7 mouse cellular contexts compared by ENCODE assay signal in genomic region chr7:110614133-110615063, GRCm38 (mm10). TPM values are rescaled to one million over a fixed set of nuclear protein-coding genes. Genes with fewer than 3 reads are reported as not detected.
A peak's percentile ranks its signal among the peaks of the same experiment; 100 is the strongest.
DNase-seq lines count a peak whose midpoint lies in the region; ATAC-seq and TF ChIP-seq lines count a peak whose summit lies in the region.

Gene Sbf2, minus strand, starts transcription at chr7:110614922.

- peak within 1 kb of the TSS; percentile 98 for H3K27ac ChIP-seq in embryonic facial prominence, embryonic 10.5 days (replicated peaks)
- H3K27ac ChIP-seq in kidney, adult 2 months (ENCODE audit: insufficient read depth, low read depth, low read length): peak within 1 kb of the TSS; percentile 95
- H3K27ac ChIP-seq in limb, embryonic 13.5 days: peak within 1 kb of the TSS; percentile 97
- H3K27ac ChIP-seq in midbrain, embryonic 16.5 days (ENCODE audit: low read length): peak within 1 kb of the TSS; percentile 98

- whole genome bisulfite sequencing in embryonic facial prominence, embryonic 10.5 days: under 1% methylated on average over 127 of the region's 127 CpGs
- WGBS in kidney, adult 2 months: 1% methylated on average over 127 of the region's 127 CpGs
- under 1% methylated on average over 115 of the region's 127 CpGs for WGBS in limb, embryonic 13.5 days
- WGBS in midbrain, embryonic 16.5 days: under 1% methylated on average over 92 of the region's 127 CpGs

- peaks cover 19% of the 10 kb centered on the region for H3K27me3 ChIP-seq in embryonic facial prominence, embryonic 10.5 days (replicated peaks; ENCODE audit: low read depth, poor library complexity, severe bottlenecking)
- no peaks in the 10 kb centered on the region for H3K27me3 ChIP-seq in kidney, adult 2 months (replicated peaks; ENCODE audit: control insufficient read depth, insufficient read depth, low read length)
- no peaks in the 10 kb centered on the region for H3K27me3 ChIP-seq in limb, embryonic 13.5 days
- peaks cover 3% of the 10 kb centered on the region for H3K27me3 ChIP-seq in midbrain, embryonic 16.5 days (ENCODE audit: control insufficient read depth, insufficient read depth, low read depth, low read length)
- H3K27me3 ChIP-seq in splenic B cell, adult 2 months (ENCODE audit: control insufficient read depth, insufficient read depth, low read length, poor library complexity, severe bottlenecking): peaks cover 1% of the 10 kb centered on the region

- H3K9me3 ChIP-seq in embryonic facial prominence, embryonic 10.5 days: no peaks in the 10 kb centered on the region
- H3K9me3 ChIP-seq in limb, embryonic 13.5 days: no peaks in the 10 kb centered on the region
- H3K9me3 ChIP-seq in midbrain, embryonic 16.5 days (replicated peaks; ENCODE audit: control insufficient read depth, low read length, poor library complexity, severe bottlenecking): no peaks in the 10 kb centered on the region

- peak within 1 kb of the TSS; percentile 90 for H3K9ac ChIP-seq in limb, embryonic 13.5 days
- peak within 1 kb of the TSS; percentile 98 for H3K9ac ChIP-seq in midbrain, embryonic 16.5 days (ENCODE audit: low read depth, low read length)

- peaks cover 22% of the 10 kb centered on the region for H3K4me1 ChIP-seq in embryonic facial prominence, embryonic 10.5 days
- peaks cover 2% of the 10 kb centered on the region; the same call in 1 of the 2 replicates for H3K4me1 ChIP-seq in kidney, adult 2 months (ENCODE audit: control insufficient read depth, insufficient read depth, low read length)
- peaks cover 18% of the 10 kb centered on the region for H3K4me1 ChIP-seq in limb, embryonic 13.5 days
- H3K4me1 ChIP-seq in midbrain, embryonic 16.5 days (ENCODE audit: control insufficient read depth, insufficient read depth, low read length): peaks cover 25% of the 10 kb centered on the region

- peak; percentile 27 for TF ChIP-seq POLR2A in kidney, adult 2 months (IDR thresholded peaks at IDR 0.05; ENCODE audit: low read depth, low read length)

- H3K4me3 ChIP-seq in embryonic facial prominence, embryonic 10.5 days: peak within 1 kb of the TSS; percentile 94
- H3K4me3 ChIP-seq in kidney, adult 2 months (ENCODE audit: insufficient read depth, low read depth, low read length): peak within 1 kb of the TSS; percentile 81
- peak within 1 kb of the TSS; percentile 85 for H3K4me3 ChIP-seq in limb, embryonic 13.5 days
- H3K4me3 ChIP-seq in midbrain, embryonic 16.5 days (ENCODE audit: low read depth, low read length): peak within 1 kb of the TSS; percentile 97

- TF ChIP-seq CTCF in kidney, adult 2 months (conservative IDR thresholded peaks at IDR 0.05; ENCODE audit: insufficient read depth, insufficient read length, low read depth, low read length): no peak

- peak; percentile 91 for ATAC-seq in limb, embryonic 13.5 days (ENCODE audit: low FRiP score, low read depth)
- ATAC-seq in midbrain, embryonic 16.5 days: peak; percentile 89

- peak within 1 kb of the TSS; percentile 84 for H3K4me2 ChIP-seq in limb, embryonic 13.5 days (replicated peaks)
- peak within 1 kb of the TSS; percentile 77 for H3K4me2 ChIP-seq in midbrain, embryonic 16.5 days (ENCODE audit: low read length)

- H3K36me3 ChIP-seq in embryonic facial prominence, embryonic 10.5 days (replicated peaks): no peaks in the 10 kb centered on the region
- H3K36me3 ChIP-seq in kidney, adult 2 months (ENCODE audit: control insufficient read depth, insufficient read depth, low read length): no peaks in the 10 kb centered on the region
- no peaks in the 10 kb centered on the region for H3K36me3 ChIP-seq in limb, embryonic 13.5 days
- no peaks in the 10 kb centered on the region for H3K36me3 ChIP-seq in midbrain, embryonic 16.5 days (ENCODE audit: control insufficient read depth, insufficient read depth, low read length)
- no peaks in the 10 kb centered on the region for H3K36me3 ChIP-seq in splenic B cell, adult 2 months (ENCODE audit: control insufficient read depth, insufficient read depth, low read length, poor library complexity, severe bottlenecking)

- peak; percentile 89 for DNase-seq in adrenal gland, postnatal 10 days
- DNase-seq in embryonic facial prominence, embryonic 10.5 days (ENCODE audit: low spot score): peak; percentile 94
- peak; percentile 88 to 94 for DNase-seq in heart, adult 18-20 months
- DNase-seq in kidney, adult 2 months: peak; percentile 94
- DNase-seq in splenic B cell, adult 2 months (ENCODE audit: low read depth, low spot score): peak; percentile 81

RNA-seq across cellular contexts. Expression of gene Sbf2, which starts in this region (rescaled TPM):
- 10 to 100 TPM; 52.8 to 57.7 TPM for total RNA-seq in adrenal gland, postnatal 10 days (2021)
- 27.8 and 29.5 TPM in 2 replicates for polyA plus RNA-seq in embryonic facial prominence, embryonic 10.5 days (2016; fragmentation: Nextera tagmentation; extraction: Ambion mirVana)
- total RNA-seq in heart, adult 18-20 months (2021): 10 to 100 TPM; 36.8 to 45.1 TPM
- 23.3 and 24.9 TPM in 2 replicates for polyA plus RNA-seq in kidney, adult 2 months (2012; rRNA removed)
- polyA plus RNA-seq in limb, embryonic 13.5 days (2015; fragmentation: Nextera tagmentation; extraction: Ambion mirVana): 28.7 and 30.9 TPM in 2 replicates
- polyA plus RNA-seq in midbrain, embryonic 16.5 days (2015; fragmentation: Nextera tagmentation; extraction: Ambion mirVana): 57.1 and 66.3 TPM in 2 replicates

Comparison
In these comparisons a context has a peak if more than half of its experiments do, and no peak if none do; other contexts are left out.
1. Peak in every context shown above with its lines: DNase-seq, ATAC-seq, H3K4me3 ChIP-seq and H3K27ac ChIP-seq.